Mouse (Mus musculus): Measurements from ENCODE around the gene Ica1. TPM values are rescaled to one million over a fixed set of nuclear protein-coding genes. Genes with fewer than 3 reads are reported as not detected.

Gene Ica1
- polyA plus RNA-seq, 1 experiment from 2014 or later, result 18.5 TPM

DNA sequence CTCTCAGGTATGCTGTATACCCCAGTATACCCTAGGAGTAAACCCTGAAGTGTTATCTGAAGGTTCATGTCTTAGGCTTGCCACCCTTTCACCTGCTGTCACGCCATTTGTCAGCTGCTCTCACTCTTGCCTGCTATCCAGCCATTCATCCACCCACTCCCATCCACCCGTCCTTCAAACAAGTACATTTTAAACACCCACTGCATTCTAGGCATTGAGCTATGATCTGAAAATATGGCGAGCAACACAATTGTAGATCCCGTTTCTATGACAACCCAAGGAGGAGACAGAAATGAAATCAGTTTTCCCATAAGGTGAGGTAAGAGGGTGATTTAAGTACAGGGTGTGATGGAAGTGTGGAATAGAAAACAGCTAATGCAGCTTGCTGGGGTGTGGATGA is 140.2 kb downstream of the Ica1 start:
- no peaks in the 10 kb centered on the region for H3K27me3 ChIP-seq (ENCODE audit: control insufficient read depth, insufficient read depth, low read length)
- DNase-seq (ENCODE audit: low spot score) (no peak), ATAC-seq (ENCODE audit: insufficient read depth, low FRiP score, low TSS enrichment) (no peak)
- 88% methylated on average over 4 of the region's 4 CpGs for whole genome bisulfite sequencing
- H3K27ac ChIP-seq (ENCODE audit: low read depth, low read length), result no peak overlapping the region
- no peak overlapping the region for H3K4me3 ChIP-seq (ENCODE audit: low read depth, low read length)
- no peak overlapping the region for H3K9ac ChIP-seq (ENCODE audit: low read length)
- H3K4me2 ChIP-seq (ENCODE audit: low read depth), result no peak overlapping the region
- H3K9me3 ChIP-seq (ENCODE audit: control insufficient read depth, low read length), result no peaks in the 10 kb centered on the region
- H3K36me3 ChIP-seq (ENCODE audit: control insufficient read depth, insufficient read depth, low read length), result no peaks in the 10 kb centered on the region
- no peaks in the 10 kb centered on the region for H3K4me1 ChIP-seq (ENCODE audit: control insufficient read depth, insufficient read depth, low read length)

DNA sequence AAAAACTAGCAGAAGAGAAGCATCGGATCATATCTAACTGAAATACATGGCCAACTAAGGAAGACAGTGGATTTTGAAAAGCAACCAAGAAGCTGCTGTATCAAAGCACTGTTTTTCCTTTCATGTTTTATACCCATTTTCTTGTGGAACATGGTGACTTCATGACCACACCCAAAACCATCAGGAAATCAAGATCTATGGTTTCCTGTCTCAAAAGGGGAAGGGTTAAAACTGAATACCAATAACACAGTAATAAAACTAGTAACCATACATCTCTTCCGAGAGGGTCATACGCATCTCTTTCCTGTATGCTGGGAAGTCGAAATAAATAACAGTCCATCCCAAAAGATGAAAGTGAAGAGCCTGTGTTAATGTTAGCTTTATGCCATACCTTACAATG is 145.6 kb downstream of the Ica1 start:
- no peak overlapping the region for H3K9ac ChIP-seq (ENCODE audit: low read length)
- no peak overlapping the region for H3K4me3 ChIP-seq (ENCODE audit: low read depth, low read length)
- no peak overlapping the region for H3K4me2 ChIP-seq (ENCODE audit: low read depth)
- H3K4me1 ChIP-seq (ENCODE audit: control insufficient read depth, insufficient read depth, low read length), result no peaks in the 10 kb centered on the region
- DNase-seq (ENCODE audit: low spot score) (no peak), ATAC-seq (ENCODE audit: insufficient read depth, low FRiP score, low TSS enrichment) (no peak)
- no peaks in the 10 kb centered on the region for H3K9me3 ChIP-seq (ENCODE audit: control insufficient read depth, low read length)
- WGBS, result 95% methylated on average over 4 of the region's 4 CpGs
- no peaks in the 10 kb centered on the region for H3K36me3 ChIP-seq (ENCODE audit: control insufficient read depth, insufficient read depth, low read length)
- H3K27me3 ChIP-seq (ENCODE audit: control insufficient read depth, insufficient read depth, low read length), result no peaks in the 10 kb centered on the region
- no peak overlapping the region for H3K27ac ChIP-seq (ENCODE audit: low read depth, low read length)

DNA sequence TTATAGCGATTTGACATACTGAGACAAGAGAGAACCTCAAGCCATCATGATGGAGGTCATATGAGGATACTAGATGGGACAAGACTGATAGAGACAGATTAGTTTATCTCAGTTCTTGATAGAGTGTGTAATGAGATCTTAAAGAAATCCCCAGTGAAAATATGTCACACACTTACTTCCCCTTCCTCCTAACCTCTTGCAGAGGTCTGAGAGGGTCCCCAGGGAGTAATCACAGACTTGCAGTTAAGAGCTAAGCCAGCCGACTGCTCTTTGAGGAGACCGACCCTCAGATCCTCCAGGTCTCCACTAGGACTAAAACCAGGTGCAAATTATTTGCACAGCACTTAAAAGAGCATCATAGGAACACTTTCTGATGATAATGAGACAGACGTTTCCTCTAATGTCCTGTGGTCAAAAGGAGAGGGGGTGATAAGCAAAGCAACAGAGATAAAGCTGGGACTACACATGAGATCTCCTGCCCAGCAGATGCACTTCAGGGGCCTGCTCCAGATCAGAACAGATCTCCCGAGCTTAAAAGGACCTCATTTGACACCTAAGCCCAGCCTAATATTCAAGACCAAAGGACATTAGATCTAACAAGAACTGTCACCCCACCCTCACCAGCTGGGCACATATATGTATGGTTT is 146.2 kb downstream of the Ica1 start:
- ATAC-seq (ENCODE audit: insufficient read depth, low FRiP score, low TSS enrichment), result no peak
- no peaks in the 10 kb centered on the region for H3K27me3 ChIP-seq (ENCODE audit: control insufficient read depth, insufficient read depth, low read length)
- H3K4me3 ChIP-seq (ENCODE audit: low read depth, low read length), result no peak overlapping the region
- no peaks in the 10 kb centered on the region for H3K9me3 ChIP-seq (ENCODE audit: control insufficient read depth, low read length)
- H3K4me2 ChIP-seq (ENCODE audit: low read depth), result no peak overlapping the region
- no peaks in the 10 kb centered on the region for H3K36me3 ChIP-seq (ENCODE audit: control insufficient read depth, insufficient read depth, low read length)
- no peak for DNase-seq (ENCODE audit: low spot score)
- no peak overlapping the region for H3K9ac ChIP-seq (ENCODE audit: low read length)
- H3K27ac ChIP-seq (ENCODE audit: low read depth, low read length), result no peak overlapping the region
- WGBS, result 74% methylated on average over 5 of the region's 5 CpGs
- H3K4me1 ChIP-seq (ENCODE audit: control insufficient read depth, insufficient read depth, low read length), result no peaks in the 10 kb centered on the region

DNA sequence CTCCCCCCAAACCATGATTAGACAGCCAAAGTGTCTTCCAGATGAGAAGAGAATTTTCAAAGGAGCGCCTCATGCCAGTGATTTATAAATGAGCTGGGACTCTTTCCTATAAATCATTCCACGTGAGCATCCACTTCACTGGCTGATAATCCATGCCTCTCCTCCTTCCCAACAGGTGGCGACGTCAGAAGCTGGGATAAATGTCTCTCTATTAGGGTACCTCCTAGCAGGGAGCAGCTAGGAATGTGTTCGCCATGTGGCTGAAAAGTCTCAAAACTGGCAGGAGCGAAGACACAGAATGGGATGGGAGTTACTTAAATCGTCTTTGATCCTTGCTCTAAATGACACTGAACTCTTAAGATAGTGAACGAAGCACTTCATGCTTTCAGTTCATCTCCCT is 146.9 kb downstream of the Ica1 start:
- DNase-seq (ENCODE audit: low spot score) (no peak), ATAC-seq (ENCODE audit: insufficient read depth, low FRiP score, low TSS enrichment) (no peak)
- Histone ChIP-seq H3K9me3 (ENCODE audit: control insufficient read depth, low read length) (no peaks in the 10 kb centered on the region), H3K36me3 (ENCODE audit: control insufficient read depth, insufficient read depth, low read length) (no peaks in the 10 kb centered on the region), H3K4me3 (ENCODE audit: low read depth, low read length) (no peak overlapping the region), H3K27ac (ENCODE audit: low read depth, low read length) (no peak overlapping the region), H3K9ac (ENCODE audit: low read length) (no peak overlapping the region), H3K4me2 (ENCODE audit: low read depth) (no peak overlapping the region), H3K4me1 (ENCODE audit: control insufficient read depth, insufficient read depth, low read length) (no peaks in the 10 kb centered on the region), H3K27me3 (ENCODE audit: control insufficient read depth, insufficient read depth, low read length) (no peaks in the 10 kb centered on the region)
- 66% methylated on average over 8 of the region's 8 CpGs for WGBS

DNA sequence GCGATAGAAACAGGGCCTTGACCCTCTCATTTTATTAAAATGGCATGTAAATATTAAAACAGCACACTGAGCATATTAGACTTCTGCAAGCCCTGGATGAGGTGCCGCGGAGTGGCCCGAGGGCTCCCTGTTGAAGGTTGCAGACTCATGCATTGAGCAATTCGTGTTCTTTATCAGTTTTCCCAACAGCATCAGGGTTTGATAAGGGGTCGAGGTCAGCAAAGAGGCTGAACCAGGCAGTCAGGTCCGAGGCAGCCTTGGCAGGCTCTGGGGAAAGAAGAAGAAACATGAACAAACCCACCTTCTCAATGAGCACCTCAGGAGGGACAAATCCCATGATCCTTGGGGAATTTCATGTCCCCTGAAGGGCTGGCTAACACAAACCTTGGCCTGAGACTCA is 147.8 kb downstream of the Ica1 start:
- no peaks in the 10 kb centered on the region for H3K27me3 ChIP-seq (ENCODE audit: control insufficient read depth, insufficient read depth, low read length)
- no peak overlapping the region for H3K9ac ChIP-seq (ENCODE audit: low read length)
- H3K4me1 ChIP-seq (ENCODE audit: control insufficient read depth, insufficient read depth, low read length), result no peaks in the 10 kb centered on the region
- DNase-seq (ENCODE audit: low spot score), result no peak
- no peak overlapping the region for H3K4me2 ChIP-seq (ENCODE audit: low read depth)
- no peak for ATAC-seq (ENCODE audit: insufficient read depth, low FRiP score, low TSS enrichment)
- H3K4me3 ChIP-seq (ENCODE audit: low read depth, low read length), result no peak overlapping the region
- 89% methylated on average over 7 of the region's 7 CpGs for WGBS
- H3K27ac ChIP-seq (ENCODE audit: low read depth, low read length), result no peak overlapping the region
- H3K36me3 ChIP-seq (ENCODE audit: control insufficient read depth, insufficient read depth, low read length), result no peaks in the 10 kb centered on the region
- no peaks in the 10 kb centered on the region for H3K9me3 ChIP-seq (ENCODE audit: control insufficient read depth, low read length)

DNA sequence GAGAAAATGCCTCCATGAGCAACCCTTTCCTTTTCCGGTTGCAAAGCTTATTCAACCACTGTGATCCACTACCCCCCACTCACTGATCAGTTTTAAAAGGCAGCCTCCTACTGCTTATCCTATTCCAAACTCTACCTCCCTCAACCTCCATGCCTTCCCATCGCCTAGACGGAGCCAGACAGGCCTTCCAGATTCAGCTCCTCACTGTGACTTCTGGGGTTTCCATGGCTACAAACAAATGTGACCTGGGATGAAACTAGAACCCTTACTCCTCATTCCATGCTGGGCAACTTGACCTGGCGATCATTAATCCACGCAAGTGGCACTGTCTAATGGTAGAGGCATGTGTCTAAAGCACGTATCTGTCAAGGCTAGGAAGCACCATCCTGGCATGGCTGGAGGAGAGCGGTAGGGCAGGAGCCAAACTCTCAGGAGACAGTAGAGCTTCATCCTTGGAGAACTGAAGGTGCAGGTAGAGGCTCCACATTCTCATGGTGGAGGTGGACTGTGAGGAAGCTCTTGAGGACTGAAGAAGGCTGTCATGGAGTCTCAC is 149.5 kb downstream of the Ica1 start:
- Histone ChIP-seq H3K27ac (ENCODE audit: low read depth, low read length) (no peak overlapping the region), H3K4me2 (ENCODE audit: low read depth) (no peak overlapping the region), H3K4me3 (ENCODE audit: low read depth, low read length) (no peak overlapping the region), H3K4me1 (ENCODE audit: control insufficient read depth, insufficient read depth, low read length) (no peaks in the 10 kb centered on the region), H3K9ac (ENCODE audit: low read length) (no peak overlapping the region), H3K9me3 (ENCODE audit: control insufficient read depth, low read length) (no peaks in the 10 kb centered on the region), H3K36me3 (ENCODE audit: control insufficient read depth, insufficient read depth, low read length) (no peaks in the 10 kb centered on the region), H3K27me3 (ENCODE audit: control insufficient read depth, insufficient read depth, low read length) (no peaks in the 10 kb centered on the region)
- ATAC-seq (ENCODE audit: insufficient read depth, low FRiP score, low TSS enrichment), result no peak
- WGBS, result 80% methylated on average over 7 of the region's 7 CpGs
- no peak for DNase-seq (ENCODE audit: low spot score)

DNA sequence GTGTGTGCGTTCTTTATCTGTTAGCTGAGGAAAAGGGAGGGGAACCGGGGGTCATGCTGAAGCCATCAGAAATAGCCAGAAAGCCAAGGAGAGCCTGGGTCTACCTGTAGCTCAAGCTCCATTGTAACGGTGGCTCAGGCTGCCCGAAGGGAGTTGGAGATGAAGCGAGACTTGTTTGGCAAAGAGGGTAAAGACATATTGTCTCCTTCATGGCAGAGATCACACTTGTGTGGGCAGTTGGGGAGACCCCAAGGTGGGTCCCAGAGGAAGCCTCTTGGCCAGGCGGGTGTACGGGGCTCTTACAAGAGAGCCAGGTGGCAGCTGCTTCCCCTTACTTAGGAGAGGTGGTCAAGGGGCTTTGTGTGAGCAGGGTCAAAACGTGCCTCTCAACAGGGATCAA is 150.1 kb downstream of the Ica1 start:
- H3K27me3 ChIP-seq (ENCODE audit: control insufficient read depth, insufficient read depth, low read length), result no peaks in the 10 kb centered on the region
- H3K9ac ChIP-seq (ENCODE audit: low read length), result no peak overlapping the region
- DNase-seq (ENCODE audit: low spot score) (no peak), ATAC-seq (ENCODE audit: insufficient read depth, low FRiP score, low TSS enrichment) (no peak)
- no peak overlapping the region for H3K27ac ChIP-seq (ENCODE audit: low read depth, low read length)
- no peak overlapping the region for H3K4me3 ChIP-seq (ENCODE audit: low read depth, low read length)
- no peaks in the 10 kb centered on the region for H3K4me1 ChIP-seq (ENCODE audit: control insufficient read depth, insufficient read depth, low read length)
- H3K36me3 ChIP-seq (ENCODE audit: control insufficient read depth, insufficient read depth, low read length), result no peaks in the 10 kb centered on the region
- no peaks in the 10 kb centered on the region for H3K9me3 ChIP-seq (ENCODE audit: control insufficient read depth, low read length)
- WGBS, result 90% methylated on average over 8 of the region's 8 CpGs
- H3K4me2 ChIP-seq (ENCODE audit: low read depth), result no peak overlapping the region

DNA sequence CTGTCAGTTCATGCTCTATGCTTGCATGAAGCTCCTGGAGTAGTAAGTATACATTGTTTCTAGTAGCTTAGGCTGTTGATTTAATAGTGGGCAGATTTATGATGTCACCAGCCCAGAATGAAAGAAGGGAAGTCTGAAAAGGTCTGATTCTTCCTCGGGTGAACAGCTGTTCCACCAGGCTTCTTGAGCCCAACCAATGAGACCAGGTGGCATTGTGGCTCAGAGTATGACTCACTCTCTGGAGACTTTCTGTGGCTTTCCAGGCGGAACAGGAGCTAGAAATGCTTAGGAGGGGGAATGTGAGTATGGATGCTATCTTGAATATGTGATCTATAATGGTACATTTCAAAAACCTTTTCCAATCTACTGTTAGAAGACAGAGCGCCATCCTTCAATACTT is 155.2 kb downstream of the Ica1 start:
- ATAC-seq (ENCODE audit: insufficient read depth, low FRiP score, low TSS enrichment) (no peak), DNase-seq (ENCODE audit: low spot score) (no peak)
- H3K9me3 ChIP-seq (ENCODE audit: control insufficient read depth, low read length), result no peaks in the 10 kb centered on the region
- H3K9ac ChIP-seq (ENCODE audit: low read length), result no peak overlapping the region
- H3K4me3 ChIP-seq (ENCODE audit: low read depth, low read length), result no peak overlapping the region
- no peaks in the 10 kb centered on the region for H3K27me3 ChIP-seq (ENCODE audit: control insufficient read depth, insufficient read depth, low read length)
- H3K36me3 ChIP-seq (ENCODE audit: control insufficient read depth, insufficient read depth, low read length), result no peaks in the 10 kb centered on the region
- no peak overlapping the region for H3K4me2 ChIP-seq (ENCODE audit: low read depth)
- H3K4me1 ChIP-seq (ENCODE audit: control insufficient read depth, insufficient read depth, low read length), result no peaks in the 10 kb centered on the region
- WGBS, result 73% methylated on average over 3 of the region's 3 CpGs
- no peak overlapping the region for H3K27ac ChIP-seq (ENCODE audit: low read depth, low read length)

DNA sequence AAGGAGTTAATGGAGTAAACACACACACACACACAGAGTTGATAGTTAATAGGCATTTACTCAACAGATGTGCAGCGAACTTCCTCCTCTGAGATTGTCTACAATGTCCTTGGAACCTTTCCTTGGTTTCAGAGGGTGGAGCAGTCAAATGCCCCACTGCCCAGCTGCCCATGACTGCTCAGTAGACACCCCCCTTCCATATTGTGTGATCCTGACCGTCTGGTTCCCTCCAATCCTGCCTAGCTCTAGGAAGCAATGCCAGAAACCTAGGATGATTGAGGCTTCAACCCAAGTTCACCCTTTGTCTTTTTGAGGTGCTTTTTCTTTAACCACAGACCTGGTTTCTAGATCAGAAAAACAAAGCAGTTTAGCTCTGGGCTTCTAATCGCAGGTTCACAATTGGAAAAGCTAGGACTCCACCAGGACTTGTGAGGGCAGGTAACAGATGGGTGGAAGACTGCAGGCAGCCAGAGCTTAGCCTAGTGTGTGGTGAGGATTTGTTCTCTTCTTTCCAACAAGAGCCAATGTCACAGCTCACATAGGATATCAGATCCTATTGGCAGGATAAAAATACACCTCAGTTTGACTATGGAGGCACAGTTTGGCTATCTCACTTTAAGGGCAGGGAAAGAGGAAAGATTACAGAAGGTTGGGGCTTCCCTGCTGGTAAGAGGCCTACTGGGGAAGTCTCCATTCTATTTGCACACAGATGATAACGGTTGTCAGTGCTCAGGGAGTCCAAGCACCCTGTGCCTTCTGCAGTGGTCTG is 158.5 kb downstream of the Ica1 start:
- Histone ChIP-seq H3K27ac (ENCODE audit: low read depth, low read length) (no peak overlapping the region), H3K27me3 (ENCODE audit: control insufficient read depth, insufficient read depth, low read length) (no peaks in the 10 kb centered on the region), H3K4me1 (ENCODE audit: control insufficient read depth, insufficient read depth, low read length) (no peaks in the 10 kb centered on the region), H3K36me3 (ENCODE audit: control insufficient read depth, insufficient read depth, low read length) (no peaks in the 10 kb centered on the region), H3K9ac (ENCODE audit: low read length) (no peak overlapping the region), H3K4me3 (ENCODE audit: low read depth, low read length) (no peak overlapping the region), H3K9me3 (ENCODE audit: control insufficient read depth, low read length) (no peaks in the 10 kb centered on the region), H3K4me2 (ENCODE audit: low read depth) (no peak overlapping the region)
- no peak for ATAC-seq (ENCODE audit: insufficient read depth, low FRiP score, low TSS enrichment)
- no peak for DNase-seq (ENCODE audit: low spot score)
- 86% methylated on average over 4 of the region's 4 CpGs for WGBS
